ENCODE assay signal across 21 mouse cellular contexts in genomic region chr11:36039825-36040224, GRCm38 (mm10). TPM values are rescaled to one million over a fixed set of nuclear protein-coding genes. Genes with fewer than 3 reads are reported as not detected.
"Had no signal": no experiment of that assay in that cellular context is flagged by ENCODE, and none has a peak within 500 bp of the region (broad histone marks: within the 10 kb centered on the region; RNA-seq: fewer than 3 reads in every experiment).

No protein-coding gene starts in this region.

- H3K36me3 ChIP-seq: kidney, embryonic 15.5 days; liver, embryonic 13.5 days; neural tube, embryonic 12.5 days; stomach, embryonic 15.5 days had no signal

- DNase-seq: kidney, adult 11 months; kidney, adult 8-10 months; kidney, postnatal 10 days; kidney, postnatal 4 days; layer of hippocampus, adult 9-11 months; layer of hippocampus, postnatal 36 days; liver, embryonic 13.5 days; lung, adult 2 months; lung, postnatal 14 days; lung, postnatal 4 days; retina, postnatal 1 day; right cerebral cortex, postnatal 25 days; spleen, adult 18-20 months; thymus, postnatal 36 days had no signal

- H3K4me1 ChIP-seq: liver, embryonic 13.5 days had no signal

- H3K9ac ChIP-seq: kidney, embryonic 15.5 days; liver, embryonic 13.5 days; neural tube, embryonic 12.5 days; neural tube, embryonic 15.5 days; stomach, embryonic 15.5 days had no signal

- H3K4me3 ChIP-seq: kidney, embryonic 15.5 days; left cerebral cortex, adult 2 months; liver, embryonic 13.5 days; neural tube, embryonic 12.5 days; neural tube, embryonic 15.5 days; stomach, embryonic 15.5 days had no signal

- H3K27me3 ChIP-seq: liver, embryonic 13.5 days; neural tube, embryonic 15.5 days; stomach, embryonic 15.5 days had no signal

- H3K4me2 ChIP-seq: kidney, embryonic 15.5 days; liver, embryonic 13.5 days; midbrain, embryonic 11.5 days; neural tube, embryonic 12.5 days; neural tube, embryonic 15.5 days; stomach, embryonic 15.5 days had no signal

- H3K27ac ChIP-seq: kidney, embryonic 15.5 days; left cerebral cortex, adult 2 months; liver, embryonic 13.5 days; neural tube, embryonic 12.5 days; neural tube, embryonic 15.5 days; stomach, embryonic 15.5 days had no signal

- H3K9me3 ChIP-seq: kidney, embryonic 15.5 days; liver, embryonic 13.5 days; neural tube, embryonic 12.5 days; neural tube, embryonic 15.5 days; stomach, embryonic 15.5 days had no signal

RNA-seq across cellular contexts. Expression of gene Wwc1, which starts 59.5 kb away (rescaled TPM):
- total RNA-seq: megakaryocyte-erythroid progenitor cell, adult 5-6 weeks had no signal
